Mouse (Mus musculus) heart, adult 2 months (tissue): ENCODE measurements around the gene Knl1.

ENCODE experiments used
- EP300 ChIP-seq: fragments of 200-500 bp; IDR thresholded peaks from 2 replicates; pipeline ENCODE4 v1.6.1; 2011; ENCODE audit warnings: low read depth, low read length, control low read depth; ENCODE audit not compliant: insufficient read depth
- POLR2A ChIP-seq: fragments of 200-500 bp; IDR thresholded peaks from 2 replicates; pipeline ENCODE4 v1.6.1; 2011; ENCODE audit warnings: mild to moderate bottlenecking, low read depth, low read length, control low read depth; ENCODE audit not compliant: insufficient read depth

- no peak for TF ChIP-seq EP300
- no peak for TF ChIP-seq POLR2A
These were observed 3.3 kb downstream of the Knl1 start for GRCm38 (mm10) chr2:119050132-119050650.
